18 mouse cellular contexts compared by ENCODE assay signal in the genomic region with DNA sequence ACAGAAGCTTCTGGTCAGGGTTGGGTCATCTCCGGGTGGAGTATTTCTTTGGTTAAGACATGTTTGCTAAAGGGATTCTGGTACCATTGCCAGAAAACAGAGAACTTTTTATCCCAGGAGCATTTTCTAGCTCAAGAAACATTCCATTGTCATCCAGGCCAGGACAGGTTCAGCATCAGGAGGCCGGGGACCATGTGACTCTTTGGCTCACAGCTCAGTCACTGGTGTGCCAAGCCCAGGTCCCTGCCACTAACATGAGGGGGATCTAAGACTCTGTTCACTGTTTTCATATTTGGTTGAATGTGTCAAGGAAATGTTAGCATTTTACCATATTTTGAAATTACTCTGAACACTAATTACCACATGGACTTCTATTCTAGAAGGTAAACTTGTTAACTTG. TPM values are rescaled to one million over a fixed set of nuclear protein-coding genes. Genes with fewer than 3 reads are reported as not detected.
DNase-seq lines count a peak whose midpoint lies in the region; ATAC-seq lines count a peak whose summit lies in the region.
"Had no signal": no experiment of that assay in that cellular context is flagged by ENCODE, and none has a peak within 500 bp of the region (broad histone marks: within the 10 kb centered on the region; RNA-seq: fewer than 3 reads in every experiment).

No protein-coding gene starts in this region.

- ATAC-seq in forebrain, embryonic 14.5 days, result peak; percentile 59
- no peak for ATAC-seq in forebrain, embryonic 11.5 days (replicated peaks; ENCODE audit: low FRiP score)
- 0 out of 2 replicates have a peak, but pooled peaks have one; percentile 43 for ATAC-seq in hindbrain, embryonic 15.5 days (ENCODE audit: low FRiP score, low read depth)
- no peak for ATAC-seq in hindbrain, embryonic 12.5 days (ENCODE audit: low FRiP score)
- ATAC-seq in midbrain, embryonic 16.5 days, result 0 out of 2 replicates have a peak, but pooled peaks have one; percentile 71
- no peak for ATAC-seq in midbrain, embryonic 13.5 days
- ATAC-seq: activated CD4-positive, CD25-positive, alpha-beta regulatory T cell, adult 4 months; intestine, embryonic 15.5 days; Patski had no signal

- WGBS in forebrain, embryonic 14.5 days, result 92% methylated on average over 2 of the region's 2 CpGs
- WGBS in forebrain, embryonic 11.5 days, result 85% methylated on average over 2 of the region's 2 CpGs
- WGBS in hindbrain, embryonic 15.5 days, result 83% methylated on average over 2 of the region's 2 CpGs
- WGBS in hindbrain, embryonic 12.5 days, result 92% methylated on average over 2 of the region's 2 CpGs
- 86% methylated on average over 2 of the region's 2 CpGs for WGBS in midbrain, embryonic 16.5 days
- WGBS in midbrain, embryonic 13.5 days, result 89% methylated on average over 2 of the region's 2 CpGs

- no peaks in the 10 kb centered on the region for H3K27me3 ChIP-seq in forebrain, embryonic 14.5 days (replicated peaks; ENCODE audit: control insufficient read depth, insufficient read depth, low read length)
- H3K27me3 ChIP-seq in forebrain, embryonic 11.5 days (ENCODE audit: control insufficient read depth, insufficient read depth, low read length), result no peaks in the 10 kb centered on the region
- no peaks in the 10 kb centered on the region for H3K27me3 ChIP-seq in hindbrain, embryonic 15.5 days
- H3K27me3 ChIP-seq in hindbrain, embryonic 12.5 days, result no peaks in the 10 kb centered on the region
- H3K27me3 ChIP-seq in midbrain, embryonic 16.5 days (ENCODE audit: control insufficient read depth, insufficient read depth, low read depth, low read length), result no peaks in the 10 kb centered on the region
- H3K27me3 ChIP-seq in midbrain, embryonic 13.5 days, result no peaks in the 10 kb centered on the region
- H3K27me3 ChIP-seq: CH12.LX; embryonic facial prominence, embryonic 15.5 days; heart, embryonic 12.5 days; intestine, embryonic 15.5 days; Patski had no signal

- no peaks in the 10 kb centered on the region for H3K4me1 ChIP-seq in forebrain, embryonic 14.5 days (ENCODE audit: control insufficient read depth, insufficient read depth, low read length)
- no peaks in the 10 kb centered on the region for H3K4me1 ChIP-seq in forebrain, embryonic 11.5 days (replicated peaks; ENCODE audit: control insufficient read depth, insufficient read depth, low read length)
- H3K4me1 ChIP-seq in hindbrain, embryonic 15.5 days (replicated peaks), result no peaks in the 10 kb centered on the region
- H3K4me1 ChIP-seq in hindbrain, embryonic 12.5 days, result no peaks in the 10 kb centered on the region
- H3K4me1 ChIP-seq in midbrain, embryonic 16.5 days (ENCODE audit: control insufficient read depth, insufficient read depth, low read length), result no peaks in the 10 kb centered on the region
- H3K4me1 ChIP-seq in midbrain, embryonic 13.5 days (replicated peaks), result no peaks in the 10 kb centered on the region
- H3K4me1 ChIP-seq: embryonic facial prominence, embryonic 15.5 days; heart, embryonic 12.5 days; intestine, embryonic 15.5 days had no signal

- no peaks in the 10 kb centered on the region for H3K9me3 ChIP-seq in forebrain, embryonic 14.5 days (replicated peaks; ENCODE audit: control insufficient read depth, low read length)
- H3K9me3 ChIP-seq in forebrain, embryonic 11.5 days (ENCODE audit: control insufficient read depth, low read length), result no peaks in the 10 kb centered on the region
- no peaks in the 10 kb centered on the region for H3K9me3 ChIP-seq in hindbrain, embryonic 15.5 days
- H3K9me3 ChIP-seq in hindbrain, embryonic 12.5 days (replicated peaks), result no peaks in the 10 kb centered on the region
- H3K9me3 ChIP-seq in midbrain, embryonic 16.5 days (replicated peaks; ENCODE audit: control insufficient read depth, low read length, poor library complexity, severe bottlenecking), result no peaks in the 10 kb centered on the region
- H3K9me3 ChIP-seq in midbrain, embryonic 13.5 days, result no peaks in the 10 kb centered on the region
- H3K9me3 ChIP-seq: embryonic facial prominence, embryonic 15.5 days; heart, embryonic 12.5 days; intestine, embryonic 15.5 days had no signal

- H3K27ac ChIP-seq in forebrain, embryonic 14.5 days (ENCODE audit: low read depth, low read length), result peak overlapping the region; percentile 4; the same call in 1 of the 2 replicates
- H3K27ac ChIP-seq in forebrain, embryonic 11.5 days (ENCODE audit: low read depth, low read length), result no peak overlapping the region
- peak overlapping the region; percentile 43; the same call in 1 of the 2 replicates for H3K27ac ChIP-seq in hindbrain, embryonic 15.5 days (replicated peaks)
- no peak overlapping the region for H3K27ac ChIP-seq in hindbrain, embryonic 12.5 days
- H3K27ac ChIP-seq in midbrain, embryonic 16.5 days (ENCODE audit: low read length), result no peak overlapping the region
- H3K27ac ChIP-seq in midbrain, embryonic 13.5 days, result no peak overlapping the region
- H3K27ac ChIP-seq: embryonic facial prominence, embryonic 15.5 days; gastrocnemius, adult 2 months; intestine, embryonic 15.5 days had no signal

- no peak for DNase-seq in forebrain, embryonic 14.5 days (ENCODE audit: low spot score)
- DNase-seq in forebrain, embryonic 11.5 days (ENCODE audit: low spot score), result no peak
- DNase-seq: embryo, embryonic 11 days; gastrocnemius, adult 2 months; kidney, adult 18-20 months had no signal

- no peaks in the 10 kb centered on the region for H3K36me3 ChIP-seq in forebrain, embryonic 14.5 days (ENCODE audit: control insufficient read depth, insufficient read depth, low read length)
- H3K36me3 ChIP-seq in forebrain, embryonic 11.5 days (ENCODE audit: control insufficient read depth, insufficient read depth, low read length), result no peaks in the 10 kb centered on the region
- no peaks in the 10 kb centered on the region for H3K36me3 ChIP-seq in hindbrain, embryonic 15.5 days
- no peaks in the 10 kb centered on the region for H3K36me3 ChIP-seq in hindbrain, embryonic 12.5 days
- H3K36me3 ChIP-seq in midbrain, embryonic 16.5 days (ENCODE audit: control insufficient read depth, insufficient read depth, low read length), result no peaks in the 10 kb centered on the region
- H3K36me3 ChIP-seq in midbrain, embryonic 13.5 days, result no peaks in the 10 kb centered on the region
- H3K36me3 ChIP-seq: embryonic facial prominence, embryonic 15.5 days; heart, embryonic 12.5 days; intestine, embryonic 15.5 days had no signal

- H3K9ac ChIP-seq in forebrain, embryonic 14.5 days (ENCODE audit: low read length), result no peak overlapping the region
- H3K9ac ChIP-seq in forebrain, embryonic 11.5 days (ENCODE audit: low read length), result no peak overlapping the region
- no peak overlapping the region for H3K9ac ChIP-seq in hindbrain, embryonic 15.5 days
- no peak overlapping the region for H3K9ac ChIP-seq in hindbrain, embryonic 12.5 days
- H3K9ac ChIP-seq in midbrain, embryonic 16.5 days (ENCODE audit: low read depth, low read length), result no peak overlapping the region
- no peak overlapping the region for H3K9ac ChIP-seq in midbrain, embryonic 13.5 days (replicated peaks)
- H3K9ac ChIP-seq: embryonic facial prominence, embryonic 15.5 days; heart, embryonic 12.5 days; intestine, embryonic 15.5 days had no signal

- H3K4me3 ChIP-seq in forebrain, embryonic 14.5 days (ENCODE audit: low read depth, low read length), result no peak overlapping the region
- H3K4me3 ChIP-seq in forebrain, embryonic 11.5 days (ENCODE audit: low read depth, low read length), result no peak overlapping the region
- H3K4me3 ChIP-seq in hindbrain, embryonic 15.5 days, result no peak overlapping the region
- H3K4me3 ChIP-seq in hindbrain, embryonic 12.5 days, result no peak overlapping the region
- H3K4me3 ChIP-seq in midbrain, embryonic 16.5 days (ENCODE audit: low read depth, low read length), result no peak overlapping the region
- H3K4me3 ChIP-seq in midbrain, embryonic 13.5 days (replicated peaks), result no peak overlapping the region
- H3K4me3 ChIP-seq: embryonic facial prominence, embryonic 15.5 days; erythroblast, embryonic 14.5 days; gastrocnemius, adult 2 months; heart, embryonic 12.5 days; intestine, embryonic 15.5 days had no signal

- no peak overlapping the region for H3K4me2 ChIP-seq in forebrain, embryonic 14.5 days (ENCODE audit: low read length)
- H3K4me2 ChIP-seq in forebrain, embryonic 11.5 days (ENCODE audit: low read depth, low read length, severe bottlenecking), result no peak overlapping the region
- 0 out of 2 replicates have a peak overlapping the region, but pooled peaks have one; percentile 4 for H3K4me2 ChIP-seq in hindbrain, embryonic 15.5 days
- H3K4me2 ChIP-seq in hindbrain, embryonic 12.5 days (replicated peaks), result no peak overlapping the region
- no peak overlapping the region for H3K4me2 ChIP-seq in midbrain, embryonic 16.5 days (ENCODE audit: low read length)
- no peak overlapping the region for H3K4me2 ChIP-seq in midbrain, embryonic 13.5 days (replicated peaks)
- H3K4me2 ChIP-seq: embryonic facial prominence, embryonic 15.5 days; heart, embryonic 12.5 days; intestine, embryonic 15.5 days had no signal

RNA-seq across cellular contexts. Expression of gene Lpcat4, which starts 28.6 kb away (rescaled TPM):
- 8.1 and 13.0 TPM in 2 replicates for polyA plus RNA-seq in forebrain, embryonic 14.5 days (2014; fragmentation: Nextera tagmentation; extraction: Ambion mirVana)
- 12.9 and 14.2 TPM in 2 replicates for polyA plus RNA-seq in forebrain, embryonic 11.5 days (2014; fragmentation: Nextera tagmentation; extraction: Ambion mirVana)
- polyA plus RNA-seq in hindbrain, embryonic 15.5 days (2015; fragmentation: Nextera tagmentation; extraction: Ambion mirVana), result 24.4 and 27.4 TPM in 2 replicates
- 12.1 and 15.5 TPM in 2 replicates for polyA plus RNA-seq in hindbrain, embryonic 12.5 days (2016; fragmentation: Nextera tagmentation; extraction: Ambion mirVana)
- 22.6 and 24.5 TPM in 2 replicates for polyA plus RNA-seq in midbrain, embryonic 16.5 days (2015; fragmentation: Nextera tagmentation; extraction: Ambion mirVana)
- polyA plus RNA-seq in midbrain, embryonic 13.5 days (2015; fragmentation: Nextera tagmentation; extraction: Ambion mirVana), result 13.7 and 13.9 TPM in 2 replicates

RNA-seq across cellular contexts. Expression of gene Nutm1, which starts 48.4 kb away (rescaled TPM):
- polyA plus RNA-seq in forebrain, embryonic 14.5 days (2014; fragmentation: Nextera tagmentation; extraction: Ambion mirVana), result not detected in 2 replicates
- polyA plus RNA-seq in forebrain, embryonic 11.5 days (2014; fragmentation: Nextera tagmentation; extraction: Ambion mirVana), result 0.05 TPM in 1 of 2 replicates, not detected in the other
- 0.04 and 0.05 TPM in 2 replicates for polyA plus RNA-seq in hindbrain, embryonic 15.5 days (2015; fragmentation: Nextera tagmentation; extraction: Ambion mirVana)
- 0.05 and 0.09 TPM in 2 replicates for polyA plus RNA-seq in hindbrain, embryonic 12.5 days (2016; fragmentation: Nextera tagmentation; extraction: Ambion mirVana)
- polyA plus RNA-seq in midbrain, embryonic 16.5 days (2015; fragmentation: Nextera tagmentation; extraction: Ambion mirVana), result not detected in 2 replicates
- 0.05 TPM in 1 of 2 replicates, not detected in the other for polyA plus RNA-seq in midbrain, embryonic 13.5 days (2015; fragmentation: Nextera tagmentation; extraction: Ambion mirVana)
- polyA plus RNA-seq: activated CD4-positive, CD25-positive, alpha-beta regulatory T cell, adult 4 months; embryonic facial prominence, embryonic 11.5 days; embryonic facial prominence, embryonic 15.5 days; erythroblast, embryonic 14.5 days; heart, embryonic 12.5 days; heart, embryonic 16.5 days; intestine, embryonic 15.5 days had no signal

RNA-seq across cellular contexts. Expression of gene Nop10, which starts 51.0 kb away (rescaled TPM):
- 170 and 190 TPM in 2 replicates for polyA plus RNA-seq in forebrain, embryonic 14.5 days (2014; fragmentation: Nextera tagmentation; extraction: Ambion mirVana)
- polyA plus RNA-seq in forebrain, embryonic 11.5 days (2014; fragmentation: Nextera tagmentation; extraction: Ambion mirVana), result 157 and 176 TPM in 2 replicates
- 180 and 199 TPM in 2 replicates for polyA plus RNA-seq in hindbrain, embryonic 15.5 days (2015; fragmentation: Nextera tagmentation; extraction: Ambion mirVana)
- 118 and 127 TPM in 2 replicates for polyA plus RNA-seq in hindbrain, embryonic 12.5 days (2016; fragmentation: Nextera tagmentation; extraction: Ambion mirVana)
- polyA plus RNA-seq in midbrain, embryonic 16.5 days (2015; fragmentation: Nextera tagmentation; extraction: Ambion mirVana), result 153 and 155 TPM in 2 replicates
- 152 and 160 TPM in 2 replicates for polyA plus RNA-seq in midbrain, embryonic 13.5 days (2015; fragmentation: Nextera tagmentation; extraction: Ambion mirVana)

RNA-seq across cellular contexts. Expression of gene Slc12a6, which starts 54.9 kb away (rescaled TPM):
- 15.0 and 16.5 TPM in 2 replicates for polyA plus RNA-seq in forebrain, embryonic 14.5 days (2014; fragmentation: Nextera tagmentation; extraction: Ambion mirVana)
- polyA plus RNA-seq in forebrain, embryonic 11.5 days (2014; fragmentation: Nextera tagmentation; extraction: Ambion mirVana), result 16.0 and 16.2 TPM in 2 replicates
- polyA plus RNA-seq in hindbrain, embryonic 15.5 days (2015; fragmentation: Nextera tagmentation; extraction: Ambion mirVana), result 16.4 and 16.9 TPM in 2 replicates
- 20.4 and 21.1 TPM in 2 replicates for polyA plus RNA-seq in hindbrain, embryonic 12.5 days (2016; fragmentation: Nextera tagmentation; extraction: Ambion mirVana)
- 19.2 and 20.8 TPM in 2 replicates for polyA plus RNA-seq in midbrain, embryonic 16.5 days (2015; fragmentation: Nextera tagmentation; extraction: Ambion mirVana)
- 16.4 TPM in 2 replicates for polyA plus RNA-seq in midbrain, embryonic 13.5 days (2015; fragmentation: Nextera tagmentation; extraction: Ambion mirVana)

RNA-seq across cellular contexts. Expression of gene Gm21985, which starts 55.4 kb away (rescaled TPM):
- not detected in 2 replicates for polyA plus RNA-seq in forebrain, embryonic 14.5 days (2014; fragmentation: Nextera tagmentation; extraction: Ambion mirVana)
- 0.09 TPM in 1 of 2 replicates, not detected in the other for polyA plus RNA-seq in forebrain, embryonic 11.5 days (2014; fragmentation: Nextera tagmentation; extraction: Ambion mirVana)
- not detected in 2 replicates for polyA plus RNA-seq in hindbrain, embryonic 15.5 days (2015; fragmentation: Nextera tagmentation; extraction: Ambion mirVana)
- polyA plus RNA-seq in hindbrain, embryonic 12.5 days (2016; fragmentation: Nextera tagmentation; extraction: Ambion mirVana), result not detected in 2 replicates
- polyA plus RNA-seq in midbrain, embryonic 16.5 days (2015; fragmentation: Nextera tagmentation; extraction: Ambion mirVana), result 0.08 TPM in 1 of 2 replicates, not detected in the other
- polyA plus RNA-seq in midbrain, embryonic 13.5 days (2015; fragmentation: Nextera tagmentation; extraction: Ambion mirVana), result not detected in 2 replicates
- polyA plus RNA-seq: activated CD4-positive, CD25-positive, alpha-beta regulatory T cell, adult 4 months; embryonic facial prominence, embryonic 11.5 days; embryonic facial prominence, embryonic 15.5 days; erythroblast, embryonic 14.5 days; heart, embryonic 12.5 days; heart, embryonic 16.5 days; intestine, embryonic 15.5 days had no signal

Comparison
In these comparisons a context has a peak if more than half of its experiments do, and no peak if none do; other contexts are left out.
1. ATAC-seq: peak in forebrain, embryonic 14.5 days (single experiment), hindbrain, embryonic 15.5 days (single experiment) and midbrain, embryonic 16.5 days (single experiment); none in forebrain, embryonic 11.5 days (single experiment), hindbrain, embryonic 12.5 days (single experiment) and midbrain, embryonic 13.5 days (single experiment).
2. H3K27ac ChIP-seq: peak in forebrain, embryonic 14.5 days (single experiment) and hindbrain, embryonic 15.5 days (single experiment); none in forebrain, embryonic 11.5 days (single experiment), hindbrain, embryonic 12.5 days (single experiment), midbrain, embryonic 16.5 days (single experiment) and midbrain, embryonic 13.5 days (single experiment).